Mouse (Mus musculus) stomach, postnatal 0 days (tissue): ENCODE measurements around the gene Fxr2. TPM values are rescaled to one million over a fixed set of nuclear protein-coding genes. Genes with fewer than 3 reads are reported as not detected.
A peak's percentile ranks its signal among the peaks of the same experiment; 100 is the strongest.

Source experiments
- ATAC-seq: fragments of 200-750 bp; cut with Nextera tagmentation; 2 replicates; pipeline ENCODE4 v1.8.0; 2017; ENCODE audit not compliant: low FRiP score, low TSS enrichment
- DNase-seq: peaks from one replicate; pipeline ENCODE4 v3.0.0-alpha.2; 2016; ENCODE audit warnings: low spot score
- H3K27ac ChIP-seq: fragments of 300-500 bp; sonication (generic); replicated peaks from 2 replicates; pipeline ENCODE4 v1.5.1; 2014; ENCODE audit warnings: mild to moderate bottlenecking, control low read depth
- H3K27me3 ChIP-seq: fragments of 300-500 bp; sonication (generic); 2 replicates; pipeline ENCODE4 v1.6.1; 2014; ENCODE audit warnings: low read length; ENCODE audit not compliant: control insufficient read depth, insufficient read depth
- H3K36me3 ChIP-seq: fragments of 300-500 bp; sonication (generic); 2 replicates; pipeline ENCODE4 v1.6.1; 2014; ENCODE audit warnings: low read length, mixed read lengths; ENCODE audit not compliant: control insufficient read depth, insufficient read depth
- H3K4me1 ChIP-seq: fragments of 300-500 bp; sonication (generic); replicated peaks from 2 replicates; pipeline ENCODE4 v1.6.1; 2014; ENCODE audit warnings: antibody characterized with exemption; ENCODE audit not compliant: control insufficient read depth, insufficient read depth
- H3K4me2 ChIP-seq: fragments of 300-500 bp; sonication (generic); replicated peaks from 2 replicates; pipeline ENCODE4 v1.6.1; 2014; ENCODE audit warnings: low read depth, mild to moderate bottlenecking, control low read depth, moderate library complexity
- H3K4me3 ChIP-seq: fragments of 300-500 bp; sonication (generic); 2 replicates; pipeline ENCODE4 v1.5.1; 2014; ENCODE audit warnings: low read depth, low read length, control low read depth
- H3K9ac ChIP-seq: fragments of 300-500 bp; sonication (generic); 2 replicates; pipeline ENCODE4 v1.6.1; 2014; ENCODE audit warnings: mild to moderate bottlenecking, low read length, control low read depth, mixed read lengths
- H3K9me3 ChIP-seq: fragments of 300-500 bp; sonication (generic); 2 replicates; pipeline ENCODE4 v1.6.1; 2016; ENCODE audit warnings: low read length; ENCODE audit not compliant: control insufficient read depth
- CTCF ChIP-seq: IDR thresholded peaks from 2 replicates; pipeline ENCODE4 v1.5.1; 2016; ENCODE audit warnings: antibody characterized with exemption, low read depth, mild to moderate bottlenecking, moderate library complexity
- EP300 ChIP-seq: optimal IDR thresholded peaks from 2 replicates; pipeline ENCODE3; 2016; ENCODE audit warnings: antibody characterized with exemption
- WGBS: fragments of 180-500 bp; shearing (Covaris S2); extraction: QIAGEN DNeasy Blood & Tissue Kit; methylation state at CpG from one replicate; pipeline ENCODE4 v1.1.7; 2014; 5-methylcytosine and 5-hydroxymethylcytosine counted together
- polyA plus RNA-seq: library from polyadenylated mRNA; unstranded; fragments of >200 nt; fragmentation: Nextera tagmentation; extraction: Ambion mirVana; gene quantifications from 2 replicates; pipeline ENCODE4 v1.2.1, GENCODE M21; 2015

Gene Fxr2
- polyA plus RNA-seq, 1 experiment from 2014 or later = 10.8 TPM

- H3K9ac ChIP-seq = peak overlapping the region; percentile 96
- H3K4me2 ChIP-seq = peak overlapping the region; percentile 87
- peak overlapping the region; percentile 93 for H3K4me3 ChIP-seq
- H3K27me3 ChIP-seq = no peaks in the 10 kb centered on the region
- peak overlapping the region; percentile 98 for H3K27ac ChIP-seq
- TF ChIP-seq EP300 (no peak), CTCF (no peak)
- H3K9me3 ChIP-seq = no peaks in the 10 kb centered on the region
- WGBS = under 1% methylated on average over 47 of the region's 50 CpGs
- H3K36me3 ChIP-seq = no peaks in the 10 kb centered on the region; the same call in 1 of the 2 replicates
- ATAC-seq = peak; percentile 49
- no peak for DNase-seq
- no peaks in the 10 kb centered on the region for H3K4me1 ChIP-seq
Measured at GRCm38 (mm10) chr11:69633128-69633866, 507 bp downstream of the Fxr2 start.

- no peak overlapping the region for H3K4me3 ChIP-seq
- no peak overlapping the region for H3K4me2 ChIP-seq
- no peaks in the 10 kb centered on the region for H3K27me3 ChIP-seq
- H3K9ac ChIP-seq = no peak overlapping the region
- ATAC-seq = no peak
- TF ChIP-seq EP300 (no peak), CTCF (no peak)
- H3K36me3 ChIP-seq = peaks cover 2% of the 10 kb centered on the region; the same call in 1 of the 2 replicates
- no peaks in the 10 kb centered on the region for H3K9me3 ChIP-seq
- H3K27ac ChIP-seq = no peak overlapping the region
- WGBS = 58% methylated on average over 3 of the region's 3 CpGs
- DNase-seq = no peak
- no peaks in the 10 kb centered on the region for H3K4me1 ChIP-seq
Measured at GRCm38 (mm10) chr11:69635471-69635870, 2.7 kb downstream of the Fxr2 start.

DNA sequence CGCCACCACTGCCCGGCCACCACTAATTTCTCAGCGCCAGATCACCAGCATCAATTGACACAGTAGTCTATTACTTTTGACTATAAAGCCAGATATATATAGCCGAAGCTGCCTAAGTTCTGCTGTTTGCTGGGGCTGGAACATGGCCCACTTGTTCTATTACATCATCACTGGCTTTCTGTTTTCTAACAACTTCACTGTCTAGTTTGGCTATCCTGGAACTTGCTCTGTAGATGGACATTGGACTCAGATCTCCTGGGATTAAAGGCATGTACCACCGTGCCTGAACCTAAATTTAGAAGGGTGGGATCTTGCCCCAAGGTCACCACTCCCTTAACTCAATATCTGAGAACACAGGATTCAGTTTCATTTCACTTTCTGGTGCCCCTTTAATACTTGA lies 13.1 kb downstream of the Fxr2 start:
- Histone ChIP-seq H3K9ac (no peak overlapping the region), H3K4me1 (no peaks in the 10 kb centered on the region), H3K4me3 (no peak overlapping the region), H3K4me2 (no peak overlapping the region), H3K9me3 (no peaks in the 10 kb centered on the region), H3K27ac (no peak overlapping the region), H3K36me3 (peaks cover 53% of the 10 kb centered on the region), H3K27me3 (no peaks in the 10 kb centered on the region)
- ATAC-seq = no peak
- WGBS = 85% methylated on average over 5 of the region's 5 CpGs
- no peak for TF ChIP-seq EP300
- no peak for TF ChIP-seq CTCF
- no peak for DNase-seq

- Histone ChIP-seq H3K27ac (0 out of 2 replicates have a peak overlapping the region, but pooled peaks have one; percentile 13), H3K9me3 (no peaks in the 10 kb centered on the region), H3K4me3 (no peak overlapping the region), H3K36me3 (peaks cover 45% of the 10 kb centered on the region), H3K4me2 (no peak overlapping the region), H3K4me1 (no peaks in the 10 kb centered on the region), H3K9ac (no peak overlapping the region), H3K27me3 (no peaks in the 10 kb centered on the region)
- TF ChIP-seq EP300 (no peak), CTCF (no peak)
- DNase-seq (no peak), ATAC-seq (no peak)
- 58% methylated on average over 5 of the region's 5 CpGs for WGBS
Measured at GRCm38 (mm10) chr11:69653399-69653798, 20.6 kb downstream of the Fxr2 start.

- H3K4me2 ChIP-seq = peak overlapping the region; percentile 30; the same call in 1 of the 2 replicates
- no peaks in the 10 kb centered on the region for H3K9me3 ChIP-seq
- H3K4me3 ChIP-seq = no peak overlapping the region
- H3K27ac ChIP-seq = peak overlapping the region; percentile 86
- WGBS = 36% methylated on average over 9 of the region's 9 CpGs
- H3K36me3 ChIP-seq = peaks cover 40% of the 10 kb centered on the region
- no peak overlapping the region for H3K9ac ChIP-seq
- DNase-seq (peak; percentile 45), ATAC-seq (no peak)
- no peak for TF ChIP-seq EP300
- no peak for TF ChIP-seq CTCF
- H3K27me3 ChIP-seq = no peaks in the 10 kb centered on the region
- no peaks in the 10 kb centered on the region for H3K4me1 ChIP-seq
Measured at GRCm38 (mm10) chr11:69654760-69655159, 22.0 kb downstream of the Fxr2 start.

GRCm38 (mm10) chr11:69655264-69656064 lies 22.7 kb downstream of the Fxr2 start, which contains the start of gene Sox15:
TSS of gene Sox15 (plus strand) at chr11:69655314.
- Histone ChIP-seq H3K27ac (peak within 1 kb of the TSS; percentile 86), H3K9ac (peak within 1 kb of the TSS; percentile 47), H3K36me3 (peaks cover 35% of the 10 kb centered on the region), H3K4me2 (peak within 1 kb of the TSS; percentile 48), H3K4me3 (peak within 1 kb of the TSS; percentile 27), H3K4me1 (no peaks in the 10 kb centered on the region), H3K9me3 (no peaks in the 10 kb centered on the region), H3K27me3 (no peaks in the 10 kb centered on the region)
- DNase-seq = peak; percentile 76
- TF ChIP-seq CTCF = peak; percentile 89
- no peak for TF ChIP-seq EP300
- WGBS = 20% methylated on average over 34 of the region's 34 CpGs
- peak; percentile 66 for ATAC-seq
